Mouse (Mus musculus) ES-E14 (cell line): ENCODE data around the gene Znhit2. TPM values are rescaled to one million over a fixed set of nuclear protein-coding genes. Genes with fewer than 3 reads are reported as not detected.

Source experiments
- DNase-seq: peaks from one replicate; pipeline ENCODE4 v3.0.0-alpha.2; 2013; ENCODE audit warnings: low read depth, low spot score
- H3K27ac ChIP-seq: 2 replicates; pipeline ENCODE4 v1.5.1; 2012; ENCODE audit warnings: low read depth, mild to moderate bottlenecking, low read length, moderate library complexity, mixed read lengths; ENCODE audit not compliant: poor library complexity, insufficient read depth, severe bottlenecking
- H3K36me3 ChIP-seq: 2 replicates; pipeline ENCODE4 v1.6.1; 2012; ENCODE audit warnings: mild to moderate bottlenecking, low read length, moderate library complexity, mixed read lengths; ENCODE audit not compliant: control insufficient read depth, poor library complexity, insufficient read depth, severe bottlenecking
- H3K4me1 ChIP-seq, 2 experiments: fragments of 150-350 bp in 1 of 2; sonication (generic) in 1 of 2; 2 replicates each; pipeline ENCODE4 v1.6.1; 2012; ENCODE audit warnings: low read length in 2 of 2, mild to moderate bottlenecking in 1 of 2, mixed read lengths in 1 of 2; ENCODE audit not compliant: control insufficient read depth in 2 of 2, insufficient read depth in 2 of 2, poor library complexity in 1 of 2
- H3K4me3 ChIP-seq, 2 experiments: fragments of 150-350 bp in 1 of 2; sonication (generic) in 1 of 2; 2 replicates each; pipeline ENCODE4 v1.5.1; 2012; ENCODE audit warnings: low read length in 2 of 2, low read depth in 1 of 2, mild to moderate bottlenecking in 1 of 2, mixed read lengths in 1 of 2; ENCODE audit not compliant: insufficient read depth in 1 of 2, poor library complexity in 1 of 2, severe bottlenecking in 1 of 2
- H3K9ac ChIP-seq: 2 replicates; pipeline ENCODE4 v1.6.1; 2012; ENCODE audit warnings: low read depth, mild to moderate bottlenecking, low read length, mixed read lengths; ENCODE audit not compliant: poor library complexity, insufficient read depth, severe bottlenecking
- H3K9me3 ChIP-seq: fragments of 150-350 bp; sonication (generic); 2 replicates; pipeline ENCODE4 v1.6.1; 2012; ENCODE audit warnings: low read depth, mild to moderate bottlenecking, low read length; ENCODE audit not compliant: control insufficient read depth, insufficient read depth
- CHD2 ChIP-seq: IDR thresholded peaks from 2 replicates; pipeline ENCODE4 v1.6.1; 2014; ENCODE audit warnings: mild to moderate bottlenecking, low read depth, low read length, inconsistent platforms
- HCFC1 ChIP-seq: IDR thresholded peaks from 2 replicates; pipeline ENCODE4 v1.6.1; 2012; ENCODE audit warnings: low read length, inconsistent platforms, borderline replicate concordance; ENCODE audit not compliant: insufficient read depth
- MAFK ChIP-seq: IDR thresholded peaks from 2 replicates; pipeline ENCODE4 v1.6.1; 2014; ENCODE audit warnings: mild to moderate bottlenecking, low read depth, low read length, inconsistent platforms; ENCODE audit not compliant: insufficient read depth
- ZC3H11A ChIP-seq: IDR thresholded peaks from 2 replicates; pipeline ENCODE4 v1.6.1; 2012; ENCODE audit warnings: low read depth, mild to moderate bottlenecking, inconsistent platforms, low read length, borderline replicate concordance
- ZNF384 ChIP-seq: IDR thresholded peaks from 2 replicates; pipeline ENCODE4 v1.6.1; 2012; ENCODE audit warnings: low read depth, low read length, inconsistent platforms
- in situ Hi-C, 2 experiments: fragments of 600-800 bp; cut with MboI; formaldehyde crosslinking; loops; one replicate each; pipeline ENCODE4 v1.15.1; 2025; ENCODE audit warnings: low sequenced_read_pairs in 2 of 2, inconsistent platforms in 1 of 2; ENCODE audit not compliant: unreplicated experiment in 2 of 2
- total RNA-seq: library from RNA; depleted of rRNA; stranded (reverse); fragments of 300-350 nt; gene quantifications from 2 replicates; pipeline ENCODE4 v1.2.3, GENCODE M21; 2012

Gene Znhit2
- total RNA-seq, 1 experiment: 23.2 TPM

- H3K4me3 ChIP-seq: no peak overlapping the region
- H3K27ac ChIP-seq: no peak overlapping the region
- H3K36me3 ChIP-seq: peaks cover 71% of the 10 kb centered on the region
- in situ Hi-C loops: no loop called here
- DNase-seq: no peak
- H3K9me3 ChIP-seq: no peaks in the 10 kb centered on the region
- H3K9ac ChIP-seq: no peak overlapping the region
- peaks cover 0 to 2% of the 10 kb centered on the region in 2 experiments; a peak in 1 of 4 replicates for H3K4me1 ChIP-seq
- no peak for TF ChIP-seq CHD2
- TF ChIP-seq ZC3H11A: no peak
- no peak for TF ChIP-seq ZNF384
- no peak for TF ChIP-seq MAFK
- no peak for TF ChIP-seq HCFC1
Observed at GRCm38 (mm10) chr19:6052516-6052915, 8.5 kb upstream of the Znhit2 start.

GRCm38 (mm10) chr19:6054296-6054695, 6.7 kb upstream of the Znhit2 start:
- Histone ChIP-seq H3K4me3 (no peak overlapping the region), H3K4me1 (peaks cover 2% of the 10 kb centered on the region in 2 experiments; a peak in 2 of 4 replicates), H3K27ac (no peak overlapping the region), H3K36me3 (peaks cover 74% of the 10 kb centered on the region), H3K9ac (no peak overlapping the region), H3K9me3 (no peaks in the 10 kb centered on the region)
- in situ Hi-C loops: no loop called here
- no peak for TF ChIP-seq ZNF384
- no peak for TF ChIP-seq HCFC1
- TF ChIP-seq ZC3H11A: no peak
- no peak for TF ChIP-seq CHD2
- TF ChIP-seq MAFK: no peak
- DNase-seq: no peak

GRCm38 (mm10) chr19:6056696-6057095, 4.3 kb upstream of the Znhit2 start:
- H3K4me1 ChIP-seq: peaks cover 2% of the 10 kb centered on the region in 2 experiments; a peak in 2 of 4 replicates
- H3K9me3 ChIP-seq: no peaks in the 10 kb centered on the region
- no peak for DNase-seq
- no peak overlapping the region for H3K27ac ChIP-seq
- peaks cover 55% of the 10 kb centered on the region for H3K36me3 ChIP-seq
- peak overlapping the region; percentile 95 for H3K9ac ChIP-seq
- TF ChIP-seq HCFC1 (no peak), ZC3H11A (no peak), ZNF384 (no peak), MAFK (no peak), CHD2 (no peak)
- peak overlapping the region; percentile 95 to 96 for H3K4me3 ChIP-seq
- in situ Hi-C loops: no loop called here

GRCm38 (mm10) chr19:6057313-6058096, 3.5 kb upstream of the Znhit2 start, which contains the start of the genes Mrpl49 and Fau:
Gene Mrpl49, minus strand, starts transcription at chr19:6057785.
Gene Fau, plus strand, starts transcription at chr19:6057844.
- in situ Hi-C loops: no loop called here
- peak within 1 kb of the TSS; percentile 96 for H3K9ac ChIP-seq
- H3K36me3 ChIP-seq: peaks cover 48% of the 10 kb centered on the region
- peak; percentile 89 for DNase-seq
- H3K27ac ChIP-seq: peak within 1 kb of the TSS; percentile 87
- H3K4me3 ChIP-seq: peak within 1 kb of the TSS; percentile 95 to 96
- no peaks in the 10 kb centered on the region for H3K9me3 ChIP-seq
- TF ChIP-seq ZC3H11A (no peak), ZNF384 (no peak), CHD2 (no peak), HCFC1 (peak; percentile 74; the same call in 1 of the 2 replicates), MAFK (no peak)
- peaks cover 2 to 4% of the 10 kb centered on the region in 2 experiments; a peak in 2 of 4 replicates for H3K4me1 ChIP-seq
